Comparison of ENCODE assay signal across 5 mouse cellular contexts in the genomic region with DNA sequence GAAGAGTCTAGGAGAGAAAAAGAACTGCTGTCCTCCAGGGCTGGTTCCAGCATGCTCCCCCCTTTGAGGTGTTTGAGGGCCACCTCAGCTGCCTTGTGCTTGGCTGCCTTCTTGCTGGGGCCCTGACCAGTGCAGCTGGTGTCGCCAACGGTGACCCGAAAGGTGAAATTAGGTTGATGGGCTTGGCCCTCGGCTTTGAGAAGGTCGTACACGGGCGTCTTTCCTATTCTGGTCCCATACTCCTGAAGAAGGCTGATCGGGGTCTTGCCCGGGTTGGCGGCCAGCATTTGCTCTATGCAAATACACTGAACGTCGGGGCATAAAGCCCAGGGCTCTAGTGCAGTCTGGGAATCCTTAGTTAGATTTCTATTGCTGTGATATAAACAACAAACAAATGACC. TPM values are rescaled to one million over a fixed set of nuclear protein-coding genes. Genes with fewer than 3 reads are reported as not detected.
A peak's percentile ranks its signal among the peaks of the same experiment; 100 is the strongest.
ATAC-seq and TF ChIP-seq lines count a peak whose summit lies in the region.
"Not testable (repeated sequence)": the region's sequence is repeated elsewhere in the genome, so short reads cannot be mapped to it uniquely, and the experiment has no call there.

No protein-coding gene starts in this region.

- H3K4me1 ChIP-seq in E14TG2a.4 (replicated peaks; ENCODE audit: low read depth, low read length): not testable (repeated sequence)

- H3K27me3 ChIP-seq in E14TG2a.4 (ENCODE audit: insufficient read depth, low read length): not testable (repeated sequence)

- not testable (repeated sequence) for H3K36me3 ChIP-seq in E14TG2a.4 (ENCODE audit: insufficient read depth, low read length)

- TF ChIP-seq CTCF in E14TG2a.4 (conservative IDR thresholded peaks at IDR 0.05; ENCODE audit: low read length): not testable (repeated sequence)

- peak; percentile 67 for ATAC-seq in erythroblast, adult 5-6 weeks (replicated peaks; ENCODE audit: low FRiP score, poor library complexity, severe bottlenecking)
- peak; percentile 30; the same call in 1 of the 2 replicates for ATAC-seq in granulocyte monocyte progenitor cell, adult 5-6 weeks (replicated peaks; ENCODE audit: poor library complexity, severe bottlenecking)
- ATAC-seq in megakaryocyte progenitor cell, adult 5-6 weeks (replicated peaks; ENCODE audit: poor library complexity): 0 out of 2 replicates have a peak, but pooled peaks have one; percentile 17
- ATAC-seq in monocyte, adult 5-6 weeks (replicated peaks; ENCODE audit: insufficient number of reproducible peaks, low FRiP score, low TSS enrichment, poor library complexity, severe bottlenecking): peak; percentile 9; the same call in 1 of the 2 replicates

- not testable (repeated sequence) for H3K9me3 ChIP-seq in E14TG2a.4 (ENCODE audit: low read length)

- peak overlapping the region; percentile 49 for H3K4me3 ChIP-seq in E14TG2a.4 (replicated peaks; ENCODE audit: low read length)

RNA-seq across cellular contexts. Expression of gene Cul1, which starts 20.4 kb away (rescaled TPM):
- total RNA-seq in erythroblast, adult 5-6 weeks (2015; ENCODE audit: low replicate concordance): 69.8 and 122 TPM in 2 replicates
- 30.0 and 43.9 TPM in 2 replicates for total RNA-seq in erythroblast, adult 5-6 weeks (2017; ENCODE audit: low replicate concordance)
- 134 and 139 TPM in 2 replicates for total RNA-seq in granulocyte monocyte progenitor cell, adult 5-6 weeks (2014; fragmentation: Nextera tagmentation)
- total RNA-seq in granulocyte monocyte progenitor cell, adult 5-6 weeks (2017): 129 and 140 TPM in 2 replicates
- 193 and 214 TPM in 2 replicates for total RNA-seq in megakaryocyte progenitor cell, adult 5-6 weeks (2015)
- total RNA-seq in megakaryocyte progenitor cell, adult 5-6 weeks (2017): 122 and 139 TPM in 2 replicates
- total RNA-seq in monocyte, adult 5-6 weeks (2017): 149 to 202 TPM (median 175 TPM) in 3 replicates

Comparison
In these comparisons a context has a peak if more than half of its experiments do, and no peak if none do; other contexts are left out.
1. Peak in every context shown above with its lines: ATAC-seq and H3K4me3 ChIP-seq.
2. ATAC-seq: peak in every context shown above with its lines; median percentile 67 in erythroblast, adult 5-6 weeks; 30 in granulocyte monocyte progenitor cell, adult 5-6 weeks; 17 in megakaryocyte progenitor cell, adult 5-6 weeks; 9 in monocyte, adult 5-6 weeks.